Mouse (Mus musculus) embryo, embryonic 10.5 days (tissue): ENCODE results near the gene Camta2.

Source experiments
- DNase-seq: peaks from one replicate; pipeline ENCODE4 v3.0.0-alpha.2; 2015; ENCODE audit warnings: low spot score

The Camta2 gene

GRCm38 (mm10) chr11:70689578-70689977 is 1.7 kb upstream of the Camta2 start:
- no peak for DNase-seq

- peak; percentile 51 for DNase-seq
Observed at GRCm38 (mm10) chr11:70688372-70688771, 467 bp upstream of the Camta2 start.

- peak; percentile 58 for DNase-seq
Observed at GRCm38 (mm10) chr11:70686901-70687566, 871 bp downstream of the Camta2 start.

GRCm38 (mm10) chr11:70683640-70684039 is 4.3 kb downstream of the Camta2 start:
- DNase-seq = no peak

GRCm38 (mm10) chr11:70681897-70682581 is 5.9 kb downstream of the Camta2 start:
- DNase-seq = peak; percentile 91

GRCm38 (mm10) chr11:70681170-70681569 is 6.7 kb downstream of the Camta2 start:
- no peak for DNase-seq

- DNase-seq = no peak
Observed at GRCm38 (mm10) chr11:70679894-70680293, 8.0 kb downstream of the Camta2 start.

GRCm38 (mm10) chr11:70679361-70679760 is 8.5 kb downstream of the Camta2 start:
- DNase-seq = no peak

GRCm38 (mm10) chr11:70678576-70678975 is 9.3 kb downstream of the Camta2 start:
- no peak for DNase-seq

- DNase-seq = no peak
Observed at GRCm38 (mm10) chr11:70678092-70678491, 9.8 kb downstream of the Camta2 start.

GRCm38 (mm10) chr11:70674501-70674900 is 13.4 kb downstream of the Camta2 start:
- DNase-seq = no peak

GRCm38 (mm10) chr11:70674014-70674413 is 13.9 kb downstream of the Camta2 start:
- DNase-seq = no peak

GRCm38 (mm10) chr11:70671333-70672047 is 16.4 kb downstream of the Camta2 start:
- no peak for DNase-seq

GRCm38 (mm10) chr11:70670483-70670882 is 17.4 kb downstream of the Camta2 start:
- no peak for DNase-seq

GRCm38 (mm10) chr11:70669582-70670345 is 18.1 kb downstream of the Camta2 start:
- DNase-seq = peak; percentile 92

- peak; percentile 99 for DNase-seq
Observed at GRCm38 (mm10) chr11:70668771-70669505, 19.0 kb downstream of the Camta2 start, which contains the start of gene Spag7. TSS of gene Spag7 (minus strand) at chr11:70669416.

- DNase-seq = no peak
Observed at GRCm38 (mm10) chr11:70668335-70668770, 19.6 kb downstream of the Camta2 start.

GRCm38 (mm10) chr11:70667271-70668150 is 20.4 kb downstream of the Camta2 start:
- DNase-seq = no peak

- no peak for DNase-seq
Observed at GRCm38 (mm10) chr11:70666687-70667086, 21.2 kb downstream of the Camta2 start.

- DNase-seq = no peak
Observed at GRCm38 (mm10) chr11:70664741-70665140, 23.2 kb downstream of the Camta2 start.
